Mouse (Mus musculus) testis, adult 2 months (tissue): ENCODE results near the gene Olfr615. TPM values are rescaled to one million over a fixed set of nuclear protein-coding genes. Genes with fewer than 3 reads are reported as not detected.

Experiments used
- H3K27ac ChIP-seq: fragments of 200-500 bp; 2 replicates; pipeline ENCODE4 v1.5.1; 2012; ENCODE audit warnings: low read depth, low read length; ENCODE audit not compliant: control insufficient read depth, insufficient read depth
- H3K27me3 ChIP-seq: fragments of 200-500 bp; 2 replicates; pipeline ENCODE4 v1.6.1; 2012; ENCODE audit warnings: mild to moderate bottlenecking, low read length, moderate library complexity; ENCODE audit not compliant: control insufficient read depth, insufficient read depth
- H3K36me3 ChIP-seq: fragments of 200-500 bp; 2 replicates; pipeline ENCODE4 v1.6.1; 2012; ENCODE audit warnings: mild to moderate bottlenecking, low read length; ENCODE audit not compliant: control insufficient read depth, insufficient read depth
- H3K4me1 ChIP-seq: fragments of 200-500 bp; 2 replicates; pipeline ENCODE4 v1.6.1; 2012; ENCODE audit warnings: low read length; ENCODE audit not compliant: control insufficient read depth, insufficient read depth
- H3K4me3 ChIP-seq: fragments of 200-500 bp; 2 replicates; pipeline ENCODE4 v1.5.1; 2012; ENCODE audit warnings: low read depth, mild to moderate bottlenecking, low read length, moderate library complexity, mixed read lengths; ENCODE audit not compliant: control insufficient read depth
- CTCF ChIP-seq: fragments of 200-500 bp; IDR thresholded peaks from 2 replicates; pipeline ENCODE4 v1.5.1; 2012; ENCODE audit warnings: low read depth, mild to moderate bottlenecking, inconsistent platforms, low read length, moderate library complexity; ENCODE audit not compliant: control insufficient read depth, insufficient read depth, insufficient replicate concordance
- POLR2A ChIP-seq: fragments of 200-500 bp; IDR thresholded peaks from 2 replicates; pipeline ENCODE4 v1.6.1; 2012; ENCODE audit warnings: low read depth, mild to moderate bottlenecking, inconsistent platforms, low read length, moderate library complexity; ENCODE audit not compliant: control insufficient read depth
- polyA plus RNA-seq: library from polyadenylated mRNA; depleted of rRNA; stranded (reverse); fragments of >200 nt; gene quantifications from 2 replicates; pipeline ENCODE4 v1.2.3, GENCODE M21; 2012; rRNA removed

Olfr615 gene
- polyA plus RNA-seq, 1 experiment: not detected

DNA sequence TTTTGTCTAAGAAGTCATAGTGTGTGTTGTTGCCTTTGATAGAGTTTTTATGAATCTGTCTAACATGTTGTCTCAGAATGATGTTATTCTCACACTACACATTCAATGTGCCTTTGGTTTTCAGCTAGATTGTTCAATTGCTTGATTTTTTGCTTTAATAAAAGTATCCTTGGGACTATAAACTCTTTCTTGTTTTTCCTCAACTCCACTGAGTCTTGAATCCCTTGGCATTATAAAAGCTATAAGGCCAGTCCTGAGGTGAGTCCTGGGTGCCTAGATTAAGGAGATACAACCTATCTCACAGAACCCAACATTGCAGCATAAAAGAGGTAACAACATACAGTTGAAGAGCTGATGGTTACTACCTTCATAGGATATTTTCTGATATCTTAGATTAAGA, 44.4 kb downstream of the Olfr615 start, which contains the start of gene Olfr619:
TSS of gene Olfr619 (plus strand) at position 301 of the 400 bp plus-strand sequence.
- Histone ChIP-seq H3K4me3 (no peak within 1 kb of the TSS), H3K27ac (no peak within 1 kb of the TSS), H3K36me3 (no peaks in the 10 kb centered on the region), H3K27me3 (no peaks in the 10 kb centered on the region), H3K4me1 (no peaks in the 10 kb centered on the region)
- TF ChIP-seq POLR2A (no peak), CTCF (no peak)

DNA sequence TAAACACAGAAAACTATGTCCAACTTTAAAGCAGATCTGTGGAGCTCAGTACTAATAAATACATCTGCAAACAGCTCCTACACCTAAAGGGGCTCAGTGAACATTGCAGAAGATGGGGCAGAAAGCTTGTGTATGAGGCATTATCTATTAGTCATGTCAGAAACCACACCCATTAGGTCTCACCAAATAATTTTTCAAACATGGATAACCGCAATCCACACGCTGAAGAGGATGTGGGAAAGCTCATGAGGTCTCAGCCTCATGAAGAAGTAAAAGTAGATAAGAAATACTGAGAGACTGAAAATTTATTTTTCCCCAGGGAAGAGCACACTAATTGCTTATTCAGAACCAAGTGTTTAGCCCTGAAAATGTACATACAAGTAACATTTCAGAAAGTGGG, 51.5 kb downstream of the Olfr615 start:
- H3K27ac ChIP-seq: no peak overlapping the region
- H3K4me3 ChIP-seq: no peak overlapping the region
- no peaks in the 10 kb centered on the region for H3K27me3 ChIP-seq
- TF ChIP-seq POLR2A (no peak), CTCF (no peak)
- no peaks in the 10 kb centered on the region for H3K36me3 ChIP-seq
- H3K4me1 ChIP-seq: no peaks in the 10 kb centered on the region

DNA sequence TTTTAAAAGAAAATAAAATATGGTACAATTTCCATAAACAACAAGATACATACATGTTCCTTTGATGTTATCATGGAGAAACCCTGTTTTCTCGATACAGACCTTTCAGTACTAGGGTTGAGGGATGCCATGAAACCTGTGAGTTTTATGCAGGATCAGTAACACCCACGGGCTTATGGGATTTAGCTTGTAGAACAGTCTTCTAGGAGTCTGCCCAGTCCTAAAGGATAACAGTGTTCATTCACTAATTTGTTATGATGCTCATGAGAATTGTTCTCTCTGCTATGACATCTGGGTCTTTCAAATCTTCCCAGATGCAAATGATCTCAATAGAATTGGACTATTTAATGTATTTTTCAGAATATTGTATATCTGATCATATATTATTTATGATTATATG, 56.6 kb downstream of the Olfr615 start, which contains the start of gene Olfr620:
TSS of gene Olfr620 (minus strand) at position 101 of the 400 bp plus-strand sequence.
- Histone ChIP-seq H3K4me3 (no peak within 1 kb of the TSS), H3K27me3 (no peaks in the 10 kb centered on the region), H3K27ac (no peak within 1 kb of the TSS), H3K36me3 (no peaks in the 10 kb centered on the region), H3K4me1 (no peaks in the 10 kb centered on the region)
- TF ChIP-seq POLR2A: no peak
- TF ChIP-seq CTCF: no peak

Other genes starting within 250 kb of the Olfr615 start
- not detected in 2 replicates for gene Olfr597, start 239.8 kb upstream of the Olfr615 start, polyA plus RNA-seq
- gene Olfr598, start 232.5 kb upstream of the Olfr615 start, polyA plus RNA-seq: not detected in 2 replicates
- not detected in 2 replicates for gene Olfr599, start 220.2 kb upstream of the Olfr615 start, polyA plus RNA-seq
- gene Olfr600, start 206.4 kb upstream of the Olfr615 start, polyA plus RNA-seq: not detected in 2 replicates
- not detected in 2 replicates for gene Olfr601, start 193.4 kb upstream of the Olfr615 start, polyA plus RNA-seq
- gene Olfr603, start 169.9 kb upstream of the Olfr615 start, polyA plus RNA-seq: 0.11 TPM in 1 of 2 replicates, not detected in the other
- gene Usp17lc, start 141.0 kb upstream of the Olfr615 start, polyA plus RNA-seq: not detected in 2 replicates
- not detected in 2 replicates for gene Olfr605, start 110.6 kb upstream of the Olfr615 start, polyA plus RNA-seq
- gene Olfr606, start 107.0 kb upstream of the Olfr615 start, polyA plus RNA-seq: not detected in 2 replicates
- gene Olfr607, start 91.9 kb upstream of the Olfr615 start, polyA plus RNA-seq: not detected in 2 replicates
- not detected in 2 replicates for gene Olfr608, start 86.2 kb upstream of the Olfr615 start, polyA plus RNA-seq
- not detected in 2 replicates for gene Olfr609, start 58.0 kb upstream of the Olfr615 start, polyA plus RNA-seq
- gene Olfr610, start 44.0 kb upstream of the Olfr615 start, polyA plus RNA-seq: 0.14 TPM in 1 of 2 replicates, not detected in the other
- 0.15 TPM in 1 of 2 replicates, not detected in the other for gene Olfr611, start 35.2 kb upstream of the Olfr615 start, polyA plus RNA-seq
- not detected in 2 replicates for gene Olfr612, start 13.4 kb upstream of the Olfr615 start, polyA plus RNA-seq
- not detected in 2 replicates for gene Olfr613, start 8.0 kb upstream of the Olfr615 start, polyA plus RNA-seq
- gene Olfr616, start 13.1 kb downstream of the Olfr615 start, polyA plus RNA-seq: 0.22 and 0.25 TPM in 2 replicates
- not detected in 2 replicates for gene Olfr617, start 17.0 kb downstream of the Olfr615 start, polyA plus RNA-seq
- gene Olfr618, start 34.0 kb downstream of the Olfr615 start, polyA plus RNA-seq: not detected in 2 replicates
- gene Olfr619, start 44.5 kb downstream of the Olfr615 start, polyA plus RNA-seq: not detected in 2 replicates
- gene Olfr620, start 56.5 kb downstream of the Olfr615 start, polyA plus RNA-seq: not detected in 2 replicates
- not detected in 2 replicates for gene Olfr622, start 86.6 kb downstream of the Olfr615 start, polyA plus RNA-seq
- gene Olfr623, start 107.6 kb downstream of the Olfr615 start, polyA plus RNA-seq: not detected in 2 replicates
- gene Olfr624, start 115.1 kb downstream of the Olfr615 start, polyA plus RNA-seq: 0.02 TPM in 1 of 2 replicates, not detected in the other
- gene Olfr625-ps1, start 126.6 kb downstream of the Olfr615 start, polyA plus RNA-seq: not detected in 2 replicates
- not detected in 2 replicates for gene Olfr243, start 158.6 kb downstream of the Olfr615 start, polyA plus RNA-seq
- gene Olfr628, start 174.3 kb downstream of the Olfr615 start, polyA plus RNA-seq: not detected in 2 replicates
- not detected in 2 replicates for gene Olfr629, start 188.9 kb downstream of the Olfr615 start, polyA plus RNA-seq
- gene Olfr630, start 201.3 kb downstream of the Olfr615 start, polyA plus RNA-seq: not detected in 2 replicates
- gene Olfr69, start 215.5 kb downstream of the Olfr615 start, polyA plus RNA-seq: not detected in 2 replicates
- not detected in 2 replicates for gene Olfr68, start 223.6 kb downstream of the Olfr615 start, polyA plus RNA-seq
- not detected in 2 replicates for gene Olfr67, start 235.7 kb downstream of the Olfr615 start, polyA plus RNA-seq